Mouse (Mus musculus): Measurements from ENCODE around the gene Frmd4a.

GRCm38 (mm10) chr2:4544360-4544759 is 526.8 kb downstream of the Frmd4a start:
- no peak for TF ChIP-seq CTCF (IDR thresholded peaks at IDR 0.05; ENCODE audit: control insufficient read depth, insufficient read depth, low read length)
- no peak for TF ChIP-seq POLR2A (IDR thresholded peaks at IDR 0.05; ENCODE audit: borderline replicate concordance, control insufficient read depth, low read depth, low read length)

Measured in bone marrow, adult 2 months (tissue).